Mouse (Mus musculus) spleen, adult 2 months (tissue): ENCODE measurements around the gene S1pr1.

Source experiments
- CTCF ChIP-seq: fragments of 200-500 bp; IDR thresholded peaks from 2 replicates; pipeline ENCODE4 v1.5.1; 2011; ENCODE audit warnings: mild to moderate bottlenecking, inconsistent platforms; ENCODE audit not compliant: insufficient read depth, insufficient read length, insufficient replicate concordance; ENCODE audit errors: extremely low read depth
- POLR2A ChIP-seq: fragments of 200-500 bp; IDR thresholded peaks from 2 replicates; pipeline ENCODE4 v1.6.1; 2011; ENCODE audit warnings: low read depth, low read length, inconsistent platforms

- no peak for TF ChIP-seq POLR2A
- TF ChIP-seq CTCF: no peak
These were observed 20.0 kb upstream of the S1pr1 start for GRCm38 (mm10) chr3:115734841-115735240.
